Mouse (Mus musculus) CH12.LX (cell line): Measurements from ENCODE around the gene Olfm3. TPM values are rescaled to one million over a fixed set of nuclear protein-coding genes. Genes with fewer than 3 reads are reported as not detected.

ENCODE experiments used
- DNase-seq: peaks from one replicate; pipeline ENCODE4 v3.0.0-alpha.2; 2013; ENCODE audit errors: extremely low read depth
- H3K27ac ChIP-seq: 2 replicates; pipeline ENCODE4 v1.5.1; 2012; ENCODE audit warnings: low read depth, mild to moderate bottlenecking, control low read depth, moderate library complexity; ENCODE audit not compliant: insufficient read depth
- H3K27me3 ChIP-seq: replicated peaks from 2 replicates; pipeline ENCODE3; 2012; ENCODE audit warnings: inconsistent platforms
- H3K36me3 ChIP-seq, 2 experiments: replicated peaks in 1 of 2; 2 replicates each; pipeline versions ENCODE3 to v1.6.1; 2012; ENCODE audit warnings: inconsistent platforms in 1 of 2, low read length in 1 of 2, mild to moderate bottlenecking in 1 of 2, mixed read lengths in 1 of 2, moderate library complexity in 1 of 2; ENCODE audit not compliant: control insufficient read depth in 1 of 2, insufficient read depth in 1 of 2
- H3K4me1 ChIP-seq, 2 experiments: 2 replicates each; pipeline ENCODE4 v1.6.1; 2012; ENCODE audit warnings: inconsistent platforms in 1 of 2, moderate library complexity in 1 of 2; ENCODE audit not compliant: insufficient read depth in 2 of 2, control insufficient read depth in 1 of 2
- H3K4me2 ChIP-seq: 2 replicates; pipeline ENCODE4 v1.6.1; 2012; ENCODE audit warnings: low read depth, mild to moderate bottlenecking, control low read depth; ENCODE audit not compliant: poor library complexity, insufficient read depth, severe bottlenecking
- H3K4me3 ChIP-seq, 3 experiments: fragments of 150-350 bp in 1 of 3; sonication (generic) in 1 of 3; replicated peaks in 1 of 3; 2 replicates each; pipeline versions ENCODE3 to v1.5.1; 2011 to 2012; ENCODE audit warnings: low read depth in 2 of 3, low read length in 2 of 3, mild to moderate bottlenecking in 2 of 3, moderate library complexity in 2 of 3, control low read depth in 1 of 3, improper control_type of control experiment in 1 of 3, inconsistent platforms in 1 of 3, mixed read lengths in 1 of 3; ENCODE audit not compliant: poor library complexity in 1 of 3
- H3K79me2 ChIP-seq: replicated peaks from 2 replicates; pipeline ENCODE4 v1.6.1; 2012; ENCODE audit warnings: mild to moderate bottlenecking, moderate library complexity; ENCODE audit not compliant: control insufficient read depth, poor library complexity, insufficient read depth, severe bottlenecking; ENCODE audit errors: extremely low read depth
- H3K9ac ChIP-seq: 2 replicates; pipeline ENCODE4 v1.6.1; 2012; ENCODE audit warnings: low read depth, mild to moderate bottlenecking, control low read depth, moderate library complexity; ENCODE audit not compliant: insufficient read depth
- H3K9me3 ChIP-seq: replicated peaks from 2 replicates; pipeline ENCODE3; 2012; ENCODE audit warnings: low read length, inconsistent platforms, mixed read lengths
- E2F4 ChIP-seq: IDR thresholded peaks from 2 replicates; pipeline ENCODE4 v1.6.1; 2011; ENCODE audit warnings: low read depth, low read length, improper control_type of control experiment; ENCODE audit not compliant: insufficient replicate concordance
- ETS1 ChIP-seq: conservative IDR thresholded peaks from 2 replicates; pipeline ENCODE4 v1.6.1; 2012; ENCODE audit warnings: low read depth, mild to moderate bottlenecking, inconsistent platforms, low read length, improper control_type of control experiment, moderate library complexity
- GABPA ChIP-seq: IDR thresholded peaks from 2 replicates; pipeline ENCODE4 v1.6.1; 2012; ENCODE audit warnings: low read depth, low read length, improper control_type of control experiment, inconsistent platforms; ENCODE audit not compliant: insufficient replicate concordance
- HCFC1 ChIP-seq: IDR thresholded peaks from 2 replicates; pipeline ENCODE4 v1.6.1; 2012; ENCODE audit warnings: low read depth, mild to moderate bottlenecking, inconsistent platforms, low read length, improper control_type of control experiment
- KAT2A ChIP-seq: IDR thresholded peaks from 2 replicates; pipeline ENCODE4 v1.6.1; 2012; ENCODE audit warnings: low read length, improper control_type of control experiment, inconsistent platforms; ENCODE audit not compliant: insufficient replicate concordance
- MAX ChIP-seq: IDR thresholded peaks from 2 replicates; pipeline ENCODE4 v1.6.1; 2011; ENCODE audit warnings: low read length, improper control_type of control experiment
- MAZ ChIP-seq: IDR thresholded peaks from 2 replicates; pipeline ENCODE4 v1.6.1; 2012; ENCODE audit warnings: low read depth, mild to moderate bottlenecking, inconsistent platforms, low read length, improper control_type of control experiment, moderate library complexity
- MXI1 ChIP-seq: IDR thresholded peaks from 2 replicates; pipeline ENCODE4 v1.6.1; 2011; ENCODE audit warnings: mild to moderate bottlenecking, low read depth, low read length, improper control_type of control experiment
- MYC ChIP-seq: IDR thresholded peaks from 2 replicates; pipeline ENCODE4 v1.6.1; 2011; ENCODE audit warnings: low read depth, mild to moderate bottlenecking, improper control_type of control experiment, low read length
- NELFE ChIP-seq: IDR thresholded peaks from 2 replicates; pipeline ENCODE4 v1.6.1; 2011; ENCODE audit warnings: low read depth, low read length, improper control_type of control experiment
- NRF1 ChIP-seq: IDR thresholded peaks from 2 replicates; pipeline ENCODE4 v1.6.1; 2014; ENCODE audit warnings: low read depth, mild to moderate bottlenecking, inconsistent platforms, low read length, improper control_type of control experiment, moderate library complexity
- PAX5 ChIP-seq: IDR thresholded peaks from 2 replicates; pipeline ENCODE4 v1.6.1; 2012; ENCODE audit warnings: low read length, inconsistent platforms, mixed read lengths
- POLR2A ChIP-seq: IDR thresholded peaks from 2 replicates; pipeline ENCODE4 v1.6.1; 2011; ENCODE audit warnings: low read depth, mild to moderate bottlenecking, improper control_type of control experiment, low read length
- POLR2AphosphoS2 ChIP-seq: IDR thresholded peaks from 2 replicates; pipeline ENCODE4 v1.6.1; 2011; ENCODE audit warnings: low read depth, low read length, improper control_type of control experiment
- RCOR1 ChIP-seq: conservative IDR thresholded peaks from 2 replicates; pipeline ENCODE4 v1.6.1; 2012; ENCODE audit warnings: low read depth, mild to moderate bottlenecking, inconsistent platforms, low read length, improper control_type of control experiment
- SIN3A ChIP-seq: IDR thresholded peaks from 2 replicates; pipeline ENCODE4 v1.6.1; 2012; ENCODE audit warnings: low read length, improper control_type of control experiment, inconsistent platforms
- SMC3 ChIP-seq: IDR thresholded peaks from 2 replicates; pipeline ENCODE4 v1.6.1; 2011; ENCODE audit warnings: low read depth, low read length, improper control_type of control experiment
- UBTF ChIP-seq: IDR thresholded peaks from 2 replicates; pipeline ENCODE4 v1.6.1; 2012; ENCODE audit warnings: low read depth, mild to moderate bottlenecking, inconsistent platforms, low read length, improper control_type of control experiment, moderate library complexity
- USF1 ChIP-seq: IDR thresholded peaks from 2 replicates; pipeline ENCODE4 v1.6.1; 2014; ENCODE audit warnings: low read depth, mild to moderate bottlenecking, inconsistent platforms, low read length, improper control_type of control experiment
- ZC3H11A ChIP-seq: IDR thresholded peaks from 2 replicates; pipeline ENCODE4 v1.6.1; 2012; ENCODE audit warnings: low read depth, mild to moderate bottlenecking, inconsistent platforms, low read length, improper control_type of control experiment
- ZNF384 ChIP-seq: IDR thresholded peaks from 2 replicates; pipeline ENCODE4 v1.6.1; 2012; ENCODE audit warnings: low read depth, low read length, improper control_type of control experiment, inconsistent platforms
- dilution Hi-C: fragments of 300-500 bp; cut with MboI; formaldehyde crosslinking; loops from 2 replicates; pipeline ENCODE4 v1.14.3; 2020; ENCODE audit warnings: low sequenced_read_pairs; ENCODE audit not compliant: extremely low pct_unique_long_range_greater_than_20kb, extremely low pct_ligation_motif_present
- in situ Hi-C: fragments of 300-500 bp; cut with MboI; formaldehyde crosslinking; loops from 3 replicates; pipeline ENCODE4 v1.14.3; 2019; ENCODE audit warnings: low sequenced_read_pairs, low pct_ligation_motif_present, low pct_unique_long_range_greater_than_20kb, mixed read lengths
- polyA plus RNA-seq: library from polyadenylated mRNA; unstranded; fragments of >175 nt; gene quantifications from 2 replicates; pipeline ENCODE4 v1.2.1, GENCODE M21; 2012; ENCODE audit warnings: low read depth; ENCODE audit not compliant: insufficient read length
- total RNA-seq, 2 experiments: library from RNA; depleted of rRNA; stranded (reverse); fragments of 300-350 nt in 1 of 2; fragments of >200 nt in 1 of 2; gene quantifications; 2 replicates each; pipeline ENCODE4 v1.2.3; 2012 to 2014

The Olfm3 gene
- total and polyA plus RNA-seq, 3 experiments = not detected

DNA sequence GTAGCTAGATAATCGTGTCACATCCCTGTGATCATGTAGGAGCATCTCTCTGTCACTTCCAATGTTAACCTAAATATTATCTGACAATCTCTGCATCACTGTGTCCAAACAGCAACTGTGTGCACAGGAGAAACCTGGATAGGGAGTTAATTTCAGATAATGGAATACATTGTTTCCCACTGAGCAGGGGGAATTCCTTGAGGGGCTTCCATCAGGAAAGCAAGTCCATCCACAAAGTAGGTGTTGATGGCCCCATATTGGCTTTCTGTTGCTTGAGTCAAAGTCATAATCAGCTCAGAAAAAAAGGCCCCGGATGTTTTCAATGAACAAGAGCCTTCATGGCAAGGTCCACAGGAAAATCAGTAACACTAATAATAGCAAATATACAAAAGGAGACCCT is 26.9 kb downstream of the Olfm3 start:
- H3K27ac ChIP-seq = no peak overlapping the region
- H3K9ac ChIP-seq = no peak overlapping the region
- in situ Hi-C loops (no loop called here), dilution Hi-C loops (no loop called here)
- no peak for DNase-seq
- no peak overlapping the region for H3K4me3 ChIP-seq
- no peak overlapping the region for H3K4me2 ChIP-seq
- H3K4me1 ChIP-seq = no peaks in the 10 kb centered on the region
- no peaks in the 10 kb centered on the region for H3K36me3 ChIP-seq
- TF ChIP-seq NRF1 (no peak), KAT2A (no peak), E2F4 (no peak), POLR2A (no peak), MAZ (no peak), ZNF384 (no peak), MYC (no peak), UBTF (no peak), SMC3 (no peak), RCOR1 (no peak), ETS1 (no peak), ZC3H11A (no peak), POLR2AphosphoS2 (no peak), MXI1 (no peak), NELFE (no peak), HCFC1 (no peak)
- H3K9me3 ChIP-seq = no peaks in the 10 kb centered on the region
- H3K79me2 ChIP-seq = no peaks in the 10 kb centered on the region
- H3K27me3 ChIP-seq = no peaks in the 10 kb centered on the region

DNA sequence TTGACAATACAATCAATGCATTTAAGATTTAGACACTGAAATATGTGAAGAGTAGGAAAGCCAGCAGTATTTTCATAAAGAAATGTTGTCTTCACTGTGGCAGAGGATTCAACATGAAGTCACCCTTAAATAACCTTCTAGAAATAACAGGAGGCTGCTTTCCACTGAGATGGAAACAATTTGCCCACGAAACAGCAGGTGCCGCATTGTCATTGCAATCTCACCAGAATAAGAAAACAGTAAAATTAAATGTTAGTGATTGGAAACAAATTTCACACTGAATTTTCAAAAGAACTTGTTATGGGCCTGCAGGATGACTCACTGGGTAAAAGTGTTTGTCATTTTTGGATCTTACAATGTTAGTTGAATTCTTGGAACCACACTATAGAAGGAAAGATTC is 29.0 kb downstream of the Olfm3 start:
- Histone ChIP-seq H3K4me1 (no peaks in the 10 kb centered on the region), H3K27me3 (no peaks in the 10 kb centered on the region), H3K9ac (no peak overlapping the region), H3K9me3 (no peaks in the 10 kb centered on the region), H3K36me3 (no peaks in the 10 kb centered on the region), H3K4me2 (no peak overlapping the region), H3K27ac (no peak overlapping the region), H3K4me3 (no peak overlapping the region), H3K79me2 (no peaks in the 10 kb centered on the region)
- TF ChIP-seq ZC3H11A (no peak), MAX (no peak), GABPA (no peak), MXI1 (no peak), HCFC1 (no peak), USF1 (no peak), PAX5 (no peak), SIN3A (no peak)
- no peak for DNase-seq
- in situ Hi-C loops = no loop called here
- dilution Hi-C loops = no loop called here
